Mouse (Mus musculus) midbrain, embryonic 16.5 days (tissue): ENCODE data around the gene Sart3. TPM values are rescaled to one million over a fixed set of nuclear protein-coding genes. Genes with fewer than 3 reads are reported as not detected.
"Not testable (repeated sequence)": the region's sequence is repeated elsewhere in the genome, so short reads cannot be mapped to it uniquely, and the experiment has no call there.

Experiments
- ATAC-seq: fragments of 200-750 bp; cut with Nextera tagmentation; 2 replicates; pipeline ENCODE4 v1.8.0; 2017; ENCODE audit warnings: moderate TSS enrichment
- H3K27ac ChIP-seq: fragments of 300-500 bp; sonication (generic); 2 replicates; pipeline ENCODE4 v1.5.1; 2014; ENCODE audit warnings: mild to moderate bottlenecking, low read length, mixed read lengths
- H3K27me3 ChIP-seq: fragments of 300-500 bp; sonication (generic); 2 replicates; pipeline ENCODE4 v1.6.1; 2014; ENCODE audit warnings: low read depth, low read length, mixed read lengths; ENCODE audit not compliant: control insufficient read depth, insufficient read depth
- H3K36me3 ChIP-seq: fragments of 300-500 bp; sonication (generic); 2 replicates; pipeline ENCODE4 v1.6.1; 2014; ENCODE audit warnings: mild to moderate bottlenecking, low read length, moderate library complexity, mixed read lengths; ENCODE audit not compliant: control insufficient read depth, insufficient read depth
- H3K4me1 ChIP-seq: fragments of 300-500 bp; sonication (generic); 2 replicates; pipeline ENCODE4 v1.6.1; 2014; ENCODE audit warnings: mild to moderate bottlenecking, low read length, mixed read lengths; ENCODE audit not compliant: control insufficient read depth, insufficient read depth
- H3K4me2 ChIP-seq: fragments of 300-500 bp; sonication (generic); 2 replicates; pipeline ENCODE4 v1.6.1; 2014; ENCODE audit warnings: mild to moderate bottlenecking, low read length, mixed read lengths
- H3K4me3 ChIP-seq: fragments of 300-500 bp; sonication (generic); 2 replicates; pipeline ENCODE4 v1.5.1; 2014; ENCODE audit warnings: low read depth, mild to moderate bottlenecking, low read length, moderate library complexity, mixed read lengths
- H3K9ac ChIP-seq: fragments of 300-500 bp; sonication (generic); 2 replicates; pipeline ENCODE4 v1.6.1; 2014; ENCODE audit warnings: low read depth, low read length, mixed read lengths
- H3K9me3 ChIP-seq: fragments of 300-500 bp; sonication (generic); replicated peaks from 2 replicates; pipeline ENCODE4 v1.6.1; 2014; ENCODE audit warnings: mild to moderate bottlenecking, low read length, mixed read lengths; ENCODE audit not compliant: control insufficient read depth, poor library complexity, severe bottlenecking
- WGBS: fragments of 180-500 bp; shearing (Covaris S2); extraction: QIAGEN DNeasy Blood & Tissue Kit; methylation state at CpG from one replicate; pipeline ENCODE4 v1.1.7; 2014; 5-methylcytosine and 5-hydroxymethylcytosine counted together
- polyA plus RNA-seq: library from polyadenylated mRNA; unstranded; fragments of >200 nt; fragmentation: Nextera tagmentation; extraction: Ambion mirVana; gene quantifications from 2 replicates; pipeline ENCODE4 v1.2.1, GENCODE M21; 2015

Sart3 gene
- polyA plus RNA-seq, result 39.8 and 47.5 TPM in 2 replicates

- H3K4me1 ChIP-seq, result peaks cover 23% of the 10 kb centered on the region
- H3K27me3 ChIP-seq, result no peaks in the 10 kb centered on the region
- WGBS, result under 1% methylated on average over 49 of the region's 49 CpGs
- H3K9ac ChIP-seq, result peak within 1 kb of the TSS; percentile 95
- peaks cover 19% of the 10 kb centered on the region for H3K36me3 ChIP-seq
- peak within 1 kb of the TSS; percentile 98 for H3K27ac ChIP-seq
- no peaks in the 10 kb centered on the region for H3K9me3 ChIP-seq
- H3K4me2 ChIP-seq, result peak within 1 kb of the TSS; percentile 68
- ATAC-seq, result peak; percentile 80
- peak within 1 kb of the TSS; percentile 99 for H3K4me3 ChIP-seq
Observed at GRCm38 (mm10) chr5:113772450-113772895, at the start of gene Sart3, which contains the start of gene Iscu. Gene Sart3 (minus strand): TSS chr5:113772510. Gene Iscu (plus strand): TSS chr5:113772748.

- no peak overlapping the region for H3K9ac ChIP-seq
- H3K27me3 ChIP-seq, result no peaks in the 10 kb centered on the region; the same call in 1 of the 2 replicates
- 65% methylated on average over 14 of the region's 14 CpGs for WGBS
- H3K9me3 ChIP-seq, result no peaks in the 10 kb centered on the region; the same call in 1 of the 2 replicates
- H3K4me3 ChIP-seq, result no peak overlapping the region
- peak; percentile 56; the same call in 1 of the 2 replicates for ATAC-seq
- no peak overlapping the region; the same call in 1 of the 2 replicates for H3K27ac ChIP-seq
- 0 out of 2 replicates have a peak, but pooled peaks cover 2% of the 10 kb centered on the region for H3K4me1 ChIP-seq
- peak overlapping the region; percentile 31; the same call in 1 of the 2 replicates for H3K4me2 ChIP-seq
- no peaks in the 10 kb centered on the region for H3K36me3 ChIP-seq
Observed at GRCm38 (mm10) chr5:113818572-113818971, 46.3 kb upstream of the Sart3 start.

- H3K27me3 ChIP-seq, result no peaks in the 10 kb centered on the region; the same call in 1 of the 2 replicates
- no peak for ATAC-seq
Observed at GRCm38 (mm10) chr5:113815638-113816152, 43.4 kb upstream of the Sart3 start.

GRCm38 (mm10) chr5:113815041-113815389 lies 42.7 kb upstream of the Sart3 start:
- no peak for ATAC-seq
- Histone ChIP-seq H3K36me3 (no peaks in the 10 kb centered on the region), H3K27me3 (no peaks in the 10 kb centered on the region; the same call in 1 of the 2 replicates), H3K4me1 (0 out of 2 replicates have a peak, but pooled peaks cover 2% of the 10 kb centered on the region), H3K9me3 (peaks cover 2% of the 10 kb centered on the region; the same call in 1 of the 2 replicates), H3K27ac (no peak overlapping the region), H3K4me2 (no peak overlapping the region), H3K4me3 (no peak overlapping the region), H3K9ac (no peak overlapping the region)
- 61% methylated on average over 11 of the region's 11 CpGs for WGBS

More at GRCm38 (mm10) chr5:113815638-113816152, 43.4 kb upstream of the Sart3 start:
- WGBS, result 13% methylated on average over 15 of the region's 15 CpGs
- Histone ChIP-seq H3K36me3 (no peaks in the 10 kb centered on the region), H3K9ac (no peak overlapping the region), H3K4me3 (no peak overlapping the region), H3K27ac (no peak overlapping the region), H3K4me2 (no peak overlapping the region), H3K9me3 (no peaks in the 10 kb centered on the region; the same call in 1 of the 2 replicates), H3K4me1 (0 out of 2 replicates have a peak, but pooled peaks cover 2% of the 10 kb centered on the region)

- H3K36me3 ChIP-seq, result no peaks in the 10 kb centered on the region
- no peak overlapping the region for H3K27ac ChIP-seq
- no peak for ATAC-seq
- peaks cover 2% of the 10 kb centered on the region; the same call in 1 of the 2 replicates for H3K9me3 ChIP-seq
- H3K4me2 ChIP-seq, result no peak overlapping the region
- no peak overlapping the region for H3K4me3 ChIP-seq
- 0 out of 2 replicates have a peak, but pooled peaks cover 2% of the 10 kb centered on the region for H3K4me1 ChIP-seq
- 40% methylated on average over 27 of the region's 27 CpGs for WGBS
- H3K9ac ChIP-seq, result no peak overlapping the region
- no peaks in the 10 kb centered on the region; the same call in 1 of the 2 replicates for H3K27me3 ChIP-seq
Observed at GRCm38 (mm10) chr5:113814111-113815040, 42.1 kb upstream of the Sart3 start.

- H3K4me1 ChIP-seq, result 0 out of 2 replicates have a peak, but pooled peaks cover under 1% of the 10 kb centered on the region
- no peak overlapping the region for H3K4me2 ChIP-seq
- 25% methylated on average over 9 of the region's 9 CpGs for WGBS
- H3K27me3 ChIP-seq, result no peaks in the 10 kb centered on the region; the same call in 1 of the 2 replicates
- H3K9me3 ChIP-seq, result peaks cover 2% of the 10 kb centered on the region; the same call in 1 of the 2 replicates
- H3K4me3 ChIP-seq, result no peak overlapping the region
- H3K9ac ChIP-seq, result no peak overlapping the region
- H3K36me3 ChIP-seq, result no peaks in the 10 kb centered on the region
- no peak for ATAC-seq
- no peak overlapping the region for H3K27ac ChIP-seq
Observed at GRCm38 (mm10) chr5:113813608-113814007, 41.3 kb upstream of the Sart3 start.

- Histone ChIP-seq H3K4me3 (no peak overlapping the region), H3K4me1 (no peaks in the 10 kb centered on the region), H3K9me3 (peaks cover 2% of the 10 kb centered on the region; the same call in 1 of the 2 replicates), H3K9ac (no peak overlapping the region), H3K4me2 (no peak overlapping the region), H3K27ac (no peak overlapping the region), H3K27me3 (no peaks in the 10 kb centered on the region; the same call in 1 of the 2 replicates), H3K36me3 (no peaks in the 10 kb centered on the region)
- 95% methylated on average over 2 of the region's 2 CpGs for WGBS
- no peak for ATAC-seq
Observed at GRCm38 (mm10) chr5:113812638-113813037, 40.3 kb upstream of the Sart3 start.

- not testable (repeated sequence) for H3K4me3 ChIP-seq, H3K9ac ChIP-seq, ATAC-seq, H3K4me2 ChIP-seq, H3K36me3 ChIP-seq, H3K4me1 ChIP-seq, H3K27me3 ChIP-seq, H3K9me3 ChIP-seq, H3K27ac ChIP-seq
- 25% methylated on average over 11 of the region's 12 CpGs for WGBS
Observed at GRCm38 (mm10) chr5:113811824-113812420, 39.6 kb upstream of the Sart3 start.
